Mouse (Mus musculus) ES-E14 (cell line): ENCODE results near the gene Adam1b. TPM values are rescaled to one million over a fixed set of nuclear protein-coding genes. Genes with fewer than 3 reads are reported as not detected.
A peak's percentile ranks its signal among the peaks of the same experiment; 100 is the strongest.

ENCODE experiments used
- DNase-seq: peaks from one replicate; pipeline ENCODE4 v3.0.0-alpha.2; 2013; ENCODE audit warnings: low read depth, low spot score
- H3K27ac ChIP-seq: 2 replicates; pipeline ENCODE4 v1.5.1; 2012; ENCODE audit warnings: low read depth, mild to moderate bottlenecking, low read length, moderate library complexity, mixed read lengths; ENCODE audit not compliant: poor library complexity, insufficient read depth, severe bottlenecking
- H3K36me3 ChIP-seq: 2 replicates; pipeline ENCODE4 v1.6.1; 2012; ENCODE audit warnings: mild to moderate bottlenecking, low read length, moderate library complexity, mixed read lengths; ENCODE audit not compliant: control insufficient read depth, poor library complexity, insufficient read depth, severe bottlenecking
- H3K4me1 ChIP-seq, 2 experiments: fragments of 150-350 bp in 1 of 2; sonication (generic) in 1 of 2; 2 replicates each; pipeline ENCODE4 v1.6.1; 2012; ENCODE audit warnings: low read length in 2 of 2, mild to moderate bottlenecking in 1 of 2, mixed read lengths in 1 of 2; ENCODE audit not compliant: control insufficient read depth in 2 of 2, insufficient read depth in 2 of 2, poor library complexity in 1 of 2
- H3K4me3 ChIP-seq, 2 experiments: fragments of 150-350 bp in 1 of 2; sonication (generic) in 1 of 2; 2 replicates each; pipeline ENCODE4 v1.5.1; 2012; ENCODE audit warnings: low read length in 2 of 2, low read depth in 1 of 2, mild to moderate bottlenecking in 1 of 2, mixed read lengths in 1 of 2; ENCODE audit not compliant: insufficient read depth in 1 of 2, poor library complexity in 1 of 2, severe bottlenecking in 1 of 2
- H3K9ac ChIP-seq: 2 replicates; pipeline ENCODE4 v1.6.1; 2012; ENCODE audit warnings: low read depth, mild to moderate bottlenecking, low read length, mixed read lengths; ENCODE audit not compliant: poor library complexity, insufficient read depth, severe bottlenecking
- H3K9me3 ChIP-seq: fragments of 150-350 bp; sonication (generic); 2 replicates; pipeline ENCODE4 v1.6.1; 2012; ENCODE audit warnings: low read depth, mild to moderate bottlenecking, low read length; ENCODE audit not compliant: control insufficient read depth, insufficient read depth
- CHD2 ChIP-seq: IDR thresholded peaks from 2 replicates; pipeline ENCODE4 v1.6.1; 2014; ENCODE audit warnings: mild to moderate bottlenecking, low read depth, low read length, inconsistent platforms
- HCFC1 ChIP-seq: IDR thresholded peaks from 2 replicates; pipeline ENCODE4 v1.6.1; 2012; ENCODE audit warnings: low read length, inconsistent platforms, borderline replicate concordance; ENCODE audit not compliant: insufficient read depth
- MAFK ChIP-seq: IDR thresholded peaks from 2 replicates; pipeline ENCODE4 v1.6.1; 2014; ENCODE audit warnings: mild to moderate bottlenecking, low read depth, low read length, inconsistent platforms; ENCODE audit not compliant: insufficient read depth
- ZC3H11A ChIP-seq: IDR thresholded peaks from 2 replicates; pipeline ENCODE4 v1.6.1; 2012; ENCODE audit warnings: low read depth, mild to moderate bottlenecking, inconsistent platforms, low read length, borderline replicate concordance
- ZNF384 ChIP-seq: IDR thresholded peaks from 2 replicates; pipeline ENCODE4 v1.6.1; 2012; ENCODE audit warnings: low read depth, low read length, inconsistent platforms
- in situ Hi-C, 2 experiments: fragments of 600-800 bp; cut with MboI; formaldehyde crosslinking; loops; one replicate each; pipeline ENCODE4 v1.15.1; 2025; ENCODE audit warnings: low sequenced_read_pairs in 2 of 2, inconsistent platforms in 1 of 2; ENCODE audit not compliant: unreplicated experiment in 2 of 2
- total RNA-seq: library from RNA; depleted of rRNA; stranded (reverse); fragments of 300-350 nt; gene quantifications from 2 replicates; pipeline ENCODE4 v1.2.3, GENCODE M21; 2012

Adam1b gene
- total RNA-seq, 1 experiment = 0.09 TPM

DNA sequence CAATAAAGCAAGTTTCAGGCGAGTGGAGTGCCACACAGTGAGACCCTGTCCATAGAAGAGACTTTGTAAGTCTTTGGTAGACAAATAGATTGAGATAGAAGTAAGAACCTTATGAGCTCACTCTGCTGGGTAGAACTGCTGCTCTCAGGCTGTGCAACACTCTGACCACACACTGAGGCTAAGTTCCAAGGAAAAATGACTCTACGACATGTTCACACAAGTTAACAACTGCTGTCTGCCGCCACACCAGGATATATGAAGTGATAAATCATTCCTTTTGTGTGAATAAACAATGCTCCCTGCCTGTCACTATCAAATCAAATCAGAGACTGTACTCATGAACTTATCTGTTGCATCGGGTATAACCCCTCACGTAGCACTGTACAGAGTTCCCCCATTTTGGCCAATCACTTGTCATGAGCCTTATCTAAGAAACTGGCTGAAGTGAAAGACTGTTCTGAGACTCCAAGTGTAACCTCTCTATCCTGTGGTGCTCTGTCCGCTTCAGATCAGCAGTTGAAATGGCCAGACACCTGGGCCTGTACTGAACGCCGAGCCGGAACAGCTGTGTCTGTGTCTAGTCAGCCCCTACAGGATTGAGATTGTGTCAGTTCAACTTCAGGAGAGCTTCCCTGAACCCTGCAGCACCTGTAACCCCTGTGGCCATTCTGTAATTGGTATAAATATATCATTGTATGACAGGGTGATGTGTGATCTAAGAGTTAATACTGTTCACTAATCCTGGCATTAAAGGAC is 47.5 kb downstream of the Adam1b start:
- Histone ChIP-seq H3K36me3 (no peaks in the 10 kb centered on the region), H3K27ac (no peak overlapping the region), H3K4me3 (no peak overlapping the region), H3K9ac (no peak overlapping the region), H3K9me3 (no peaks in the 10 kb centered on the region), H3K4me1 (peaks cover 6 to 14% of the 10 kb centered on the region in 2 experiments; a peak in 2 of 4 replicates)
- in situ Hi-C loops = no loop called here
- TF ChIP-seq HCFC1 (no peak), ZNF384 (no peak), MAFK (no peak), CHD2 (no peak), ZC3H11A (no peak)
- no peak for DNase-seq

DNA sequence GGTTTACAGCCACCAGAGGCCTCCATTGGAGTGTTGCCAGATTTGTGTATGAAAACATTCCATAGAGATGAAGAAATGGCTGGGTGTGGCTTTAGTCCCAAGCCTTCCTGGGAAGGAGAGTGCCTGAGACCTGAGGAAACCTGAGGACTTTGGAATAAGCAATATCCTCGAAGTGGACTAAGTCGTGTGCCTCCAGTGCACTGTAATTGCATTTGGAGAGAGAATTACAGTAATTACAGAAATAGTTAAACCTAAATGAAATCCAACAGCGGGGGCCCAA is 48.8 kb downstream of the Adam1b start:
- H3K4me1 ChIP-seq = peaks cover 7 to 14% of the 10 kb centered on the region in 2 experiments; a peak in 2 of 4 replicates
- peaks cover 1% of the 10 kb centered on the region; the same call in 1 of the 2 replicates for H3K36me3 ChIP-seq

DNA sequence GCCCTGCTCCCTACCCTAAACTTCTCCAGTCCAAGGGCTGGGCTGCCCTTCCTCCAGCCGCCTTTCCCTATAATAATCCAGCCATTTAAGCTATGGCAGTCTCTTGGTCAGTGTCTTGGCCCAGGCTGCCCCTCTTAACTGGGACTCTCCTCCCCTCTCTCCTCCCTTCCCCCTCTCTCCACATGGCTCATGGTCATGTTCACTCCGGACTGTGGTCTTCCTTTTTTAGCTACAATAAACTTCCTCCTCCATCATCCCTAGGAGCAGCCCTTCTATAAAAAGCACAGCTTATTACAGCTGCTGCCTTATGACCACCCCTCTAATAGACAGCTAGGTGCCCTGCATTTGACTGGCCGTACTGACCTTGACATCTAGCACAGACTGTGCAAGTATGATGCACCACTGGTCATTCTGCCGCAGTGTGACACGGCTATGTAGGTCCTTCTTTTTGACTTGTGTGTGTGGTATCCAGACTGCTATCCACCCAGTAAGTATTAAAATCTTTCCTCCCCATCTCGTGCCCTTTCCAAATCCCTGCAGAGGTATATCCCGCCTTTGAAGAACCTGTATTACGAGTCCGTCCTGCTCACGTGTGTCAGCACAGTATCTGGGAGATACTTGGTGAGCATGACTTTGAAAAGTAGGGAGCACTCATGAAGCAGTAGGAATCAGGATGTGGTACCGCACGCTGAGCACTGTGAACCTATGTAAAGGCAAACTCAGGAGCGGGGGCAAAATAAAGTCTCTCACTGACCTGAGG is 49.3 kb downstream of the Adam1b start:
- TF ChIP-seq CHD2 = no peak
- no peak for TF ChIP-seq HCFC1
- no peak for TF ChIP-seq MAFK
- peaks cover 7% of the 10 kb centered on the region; the same call in 1 of the 2 replicates for H3K36me3 ChIP-seq
- no peak for DNase-seq
- no peak overlapping the region for H3K9ac ChIP-seq
- no peak overlapping the region for H3K27ac ChIP-seq
- in situ Hi-C loops = no loop called here
- peaks cover 7 to 14% of the 10 kb centered on the region in 2 experiments; a peak in 2 of 4 replicates for H3K4me1 ChIP-seq
- H3K4me3 ChIP-seq = no peak overlapping the region
- H3K9me3 ChIP-seq = no peaks in the 10 kb centered on the region

More for the DNA sequence above, 48.8 kb downstream of the Adam1b start:
- Histone ChIP-seq H3K27ac (no peak overlapping the region), H3K9me3 (no peaks in the 10 kb centered on the region), H3K9ac (no peak overlapping the region; the same call in 1 of the 2 replicates), H3K4me3 (no peak overlapping the region)
- in situ Hi-C loops = no loop called here
- TF ChIP-seq CHD2 (no peak), ZNF384 (no peak), MAFK (no peak), ZC3H11A (no peak)
- DNase-seq = no peak

DNA sequence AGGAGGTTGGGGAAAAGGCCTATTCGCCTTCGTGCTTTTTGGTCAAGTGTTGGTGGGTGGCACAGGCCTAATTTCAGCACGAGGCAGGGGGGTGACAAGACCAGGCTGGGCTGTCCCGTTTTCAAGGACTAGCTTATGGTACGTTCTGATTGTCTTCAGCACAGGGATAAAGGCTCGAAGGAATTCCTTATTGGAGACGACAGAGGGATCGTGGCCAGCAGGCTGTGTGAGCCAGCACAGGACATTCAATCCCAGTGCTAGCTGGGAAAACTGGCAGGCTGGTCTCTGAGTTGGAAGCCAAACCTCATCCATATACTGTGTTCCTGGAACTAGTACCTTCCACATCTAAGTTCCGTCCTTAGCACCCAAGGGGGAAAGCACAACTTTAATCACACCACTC is 50.3 kb downstream of the Adam1b start:
- Histone ChIP-seq H3K27ac (peak overlapping the region; percentile 14; the same call in 1 of the 2 replicates), H3K36me3 (peaks cover 11% of the 10 kb centered on the region; the same call in 1 of the 2 replicates), H3K4me3 (peak overlapping the region; percentile 77 to 97), H3K4me1 (peaks cover 7 to 14% of the 10 kb centered on the region in 2 experiments; a peak in 2 of 4 replicates), H3K9me3 (no peaks in the 10 kb centered on the region), H3K9ac (peak overlapping the region; percentile 88)
- in situ Hi-C loops = no loop called here
- no peak for DNase-seq
- TF ChIP-seq ZNF384 = no peak
- no peak for TF ChIP-seq CHD2
- no peak for TF ChIP-seq MAFK
- 0 out of 2 replicates have a peak, but pooled peaks have one; percentile 12 for TF ChIP-seq HCFC1
- TF ChIP-seq ZC3H11A = no peak
